Mouse (Mus musculus): Measurements from ENCODE around the gene Ppp1r13b. TPM values are rescaled to one million over a fixed set of nuclear protein-coding genes. Genes with fewer than 3 reads are reported as not detected.
A peak's percentile ranks its signal among the peaks of the same experiment; 100 is the strongest.

The Ppp1r13b gene
- polyA plus RNA-seq, 1 experiment from 2014 or later = 29.1 TPM

GRCm38 (mm10) chr12:111878213-111878612 lies 29.7 kb downstream of the Ppp1r13b start:
- H3K4me2 ChIP-seq (ENCODE audit: low read length) = no peak overlapping the region
- DNase-seq (ENCODE audit: low spot score) (peak; percentile 85), ATAC-seq (replicated peaks; ENCODE audit: low FRiP score, low TSS enrichment, low read depth) (peak; percentile 71)
- H3K9ac ChIP-seq (ENCODE audit: low read length) = no peak overlapping the region
- H3K36me3 ChIP-seq (ENCODE audit: control insufficient read depth, insufficient read depth, low read length) = no peaks in the 10 kb centered on the region
- no peaks in the 10 kb centered on the region for H3K27me3 ChIP-seq (replicated peaks; ENCODE audit: control insufficient read depth, insufficient read depth, low read length)
- no peaks in the 10 kb centered on the region for H3K9me3 ChIP-seq (ENCODE audit: control insufficient read depth, low read length)
- no peak overlapping the region for H3K27ac ChIP-seq (ENCODE audit: low read depth)
- WGBS = 18% methylated on average over 3 of the region's 3 CpGs
- no peak overlapping the region for H3K4me3 ChIP-seq (ENCODE audit: low read depth, low read length)
- peaks cover 4% of the 10 kb centered on the region for H3K4me1 ChIP-seq (replicated peaks; ENCODE audit: control insufficient read depth, insufficient read depth, low read length)

GRCm38 (mm10) chr12:111875499-111875898 lies 32.4 kb downstream of the Ppp1r13b start:
- Histone ChIP-seq H3K27ac (ENCODE audit: low read depth) (no peak overlapping the region), H3K36me3 (ENCODE audit: control insufficient read depth, insufficient read depth, low read length) (peaks cover 14% of the 10 kb centered on the region; the same call in 1 of the 2 replicates), H3K27me3 (replicated peaks; ENCODE audit: control insufficient read depth, insufficient read depth, low read length) (no peaks in the 10 kb centered on the region), H3K4me1 (replicated peaks; ENCODE audit: control insufficient read depth, insufficient read depth, low read length) (no peaks in the 10 kb centered on the region), H3K4me3 (ENCODE audit: low read depth, low read length) (no peak overlapping the region), H3K9ac (ENCODE audit: low read length) (no peak overlapping the region), H3K9me3 (ENCODE audit: control insufficient read depth, low read length) (no peaks in the 10 kb centered on the region), H3K4me2 (ENCODE audit: low read length) (no peak overlapping the region)
- no peak for ATAC-seq (replicated peaks; ENCODE audit: low FRiP score, low TSS enrichment, low read depth)
- DNase-seq (ENCODE audit: low spot score) = no peak
- WGBS = 85% methylated on average over 3 of the region's 3 CpGs

GRCm38 (mm10) chr12:111874601-111875140 lies 33.2 kb downstream of the Ppp1r13b start:
- Histone ChIP-seq H3K27me3 (replicated peaks; ENCODE audit: control insufficient read depth, insufficient read depth, low read length) (no peaks in the 10 kb centered on the region), H3K4me3 (ENCODE audit: low read depth, low read length) (no peak overlapping the region), H3K27ac (ENCODE audit: low read depth) (no peak overlapping the region), H3K9me3 (ENCODE audit: control insufficient read depth, low read length) (no peaks in the 10 kb centered on the region), H3K4me1 (replicated peaks; ENCODE audit: control insufficient read depth, insufficient read depth, low read length) (no peaks in the 10 kb centered on the region), H3K4me2 (ENCODE audit: low read length) (no peak overlapping the region), H3K9ac (ENCODE audit: low read length) (no peak overlapping the region), H3K36me3 (ENCODE audit: control insufficient read depth, insufficient read depth, low read length) (peaks cover 14% of the 10 kb centered on the region; the same call in 1 of the 2 replicates)
- 59% methylated on average over 1 of the region's 1 CpGs for WGBS
- DNase-seq (ENCODE audit: low spot score) = no peak
- no peak for ATAC-seq (replicated peaks; ENCODE audit: low FRiP score, low TSS enrichment, low read depth)

- Histone ChIP-seq H3K36me3 (ENCODE audit: control insufficient read depth, insufficient read depth, low read length) (peaks cover 21% of the 10 kb centered on the region), H3K9ac (ENCODE audit: low read length) (no peak overlapping the region), H3K27me3 (replicated peaks; ENCODE audit: control insufficient read depth, insufficient read depth, low read length) (no peaks in the 10 kb centered on the region), H3K27ac (ENCODE audit: low read depth) (no peak overlapping the region), H3K4me3 (ENCODE audit: low read depth, low read length) (no peak overlapping the region), H3K9me3 (ENCODE audit: control insufficient read depth, low read length) (no peaks in the 10 kb centered on the region), H3K4me1 (replicated peaks; ENCODE audit: control insufficient read depth, insufficient read depth, low read length) (no peaks in the 10 kb centered on the region), H3K4me2 (ENCODE audit: low read length) (no peak overlapping the region)
- ATAC-seq (replicated peaks; ENCODE audit: low FRiP score, low TSS enrichment, low read depth) (no peak), DNase-seq (ENCODE audit: low spot score) (no peak)
- 89% methylated on average over 5 of the region's 5 CpGs for WGBS
Measured at GRCm38 (mm10) chr12:111872079-111872478, 35.8 kb downstream of the Ppp1r13b start.

GRCm38 (mm10) chr12:111870811-111871210 lies 37.1 kb downstream of the Ppp1r13b start:
- no peak for DNase-seq (ENCODE audit: low spot score)
- Histone ChIP-seq H3K4me2 (ENCODE audit: low read length) (no peak overlapping the region), H3K4me1 (replicated peaks; ENCODE audit: control insufficient read depth, insufficient read depth, low read length) (no peaks in the 10 kb centered on the region), H3K36me3 (ENCODE audit: control insufficient read depth, insufficient read depth, low read length) (peaks cover 28% of the 10 kb centered on the region), H3K27ac (ENCODE audit: low read depth) (no peak overlapping the region), H3K9me3 (ENCODE audit: control insufficient read depth, low read length) (no peaks in the 10 kb centered on the region), H3K27me3 (replicated peaks; ENCODE audit: control insufficient read depth, insufficient read depth, low read length) (no peaks in the 10 kb centered on the region), H3K4me3 (ENCODE audit: low read depth, low read length) (no peak overlapping the region), H3K9ac (ENCODE audit: low read length) (no peak overlapping the region)
- no peak for ATAC-seq (replicated peaks; ENCODE audit: low FRiP score, low TSS enrichment, low read depth)
- 91% methylated on average over 7 of the region's 7 CpGs for whole genome bisulfite sequencing

GRCm38 (mm10) chr12:111869806-111870205 lies 38.1 kb downstream of the Ppp1r13b start:
- no peaks in the 10 kb centered on the region for H3K9me3 ChIP-seq (ENCODE audit: control insufficient read depth, low read length)
- H3K27me3 ChIP-seq (replicated peaks; ENCODE audit: control insufficient read depth, insufficient read depth, low read length) = no peaks in the 10 kb centered on the region
- H3K27ac ChIP-seq (ENCODE audit: low read depth) = no peak overlapping the region
- no peaks in the 10 kb centered on the region for H3K4me1 ChIP-seq (replicated peaks; ENCODE audit: control insufficient read depth, insufficient read depth, low read length)
- no peak overlapping the region for H3K4me2 ChIP-seq (ENCODE audit: low read length)
- 78% methylated on average over 1 of the region's 1 CpGs for WGBS
- DNase-seq (ENCODE audit: low spot score) (no peak), ATAC-seq (replicated peaks; ENCODE audit: low FRiP score, low TSS enrichment, low read depth) (no peak)
- H3K36me3 ChIP-seq (ENCODE audit: control insufficient read depth, insufficient read depth, low read length) = peaks cover 35% of the 10 kb centered on the region
- H3K9ac ChIP-seq (ENCODE audit: low read length) = no peak overlapping the region
- no peak overlapping the region for H3K4me3 ChIP-seq (ENCODE audit: low read depth, low read length)

GRCm38 (mm10) chr12:111864206-111864824 lies 43.6 kb downstream of the Ppp1r13b start:
- Histone ChIP-seq H3K36me3 (ENCODE audit: control insufficient read depth, insufficient read depth, low read length) (peaks cover 29% of the 10 kb centered on the region), H3K27me3 (replicated peaks; ENCODE audit: control insufficient read depth, insufficient read depth, low read length) (no peaks in the 10 kb centered on the region), H3K9ac (ENCODE audit: low read length) (no peak overlapping the region), H3K9me3 (ENCODE audit: control insufficient read depth, low read length) (no peaks in the 10 kb centered on the region), H3K27ac (ENCODE audit: low read depth) (no peak overlapping the region), H3K4me1 (replicated peaks; ENCODE audit: control insufficient read depth, insufficient read depth, low read length) (no peaks in the 10 kb centered on the region), H3K4me2 (ENCODE audit: low read length) (no peak overlapping the region), H3K4me3 (ENCODE audit: low read depth, low read length) (no peak overlapping the region)
- WGBS = 89% methylated on average over 4 of the region's 4 CpGs
- no peak for ATAC-seq (replicated peaks; ENCODE audit: low FRiP score, low TSS enrichment, low read depth)
- DNase-seq (ENCODE audit: low spot score) = no peak

- no peaks in the 10 kb centered on the region for H3K4me1 ChIP-seq (replicated peaks; ENCODE audit: control insufficient read depth, insufficient read depth, low read length)
- ATAC-seq (replicated peaks; ENCODE audit: low FRiP score, low TSS enrichment, low read depth) = no peak
- H3K9ac ChIP-seq (ENCODE audit: low read length) = no peak overlapping the region
- no peaks in the 10 kb centered on the region for H3K9me3 ChIP-seq (ENCODE audit: control insufficient read depth, low read length)
- H3K27ac ChIP-seq (ENCODE audit: low read depth) = no peak overlapping the region
- H3K36me3 ChIP-seq (ENCODE audit: control insufficient read depth, insufficient read depth, low read length) = no peaks in the 10 kb centered on the region
- H3K27me3 ChIP-seq (replicated peaks; ENCODE audit: control insufficient read depth, insufficient read depth, low read length) = no peaks in the 10 kb centered on the region
- DNase-seq (ENCODE audit: low spot score) = no peak
- 98% methylated on average over 2 of the region's 2 CpGs for WGBS
- H3K4me2 ChIP-seq (ENCODE audit: low read length) = no peak overlapping the region
- H3K4me3 ChIP-seq (ENCODE audit: low read depth, low read length) = no peak overlapping the region
Measured at GRCm38 (mm10) chr12:111855448-111855847, 52.5 kb downstream of the Ppp1r13b start.

- Histone ChIP-seq H3K9me3 (ENCODE audit: control insufficient read depth, low read length) (no peaks in the 10 kb centered on the region), H3K27me3 (replicated peaks; ENCODE audit: control insufficient read depth, insufficient read depth, low read length) (no peaks in the 10 kb centered on the region), H3K4me2 (ENCODE audit: low read length) (no peak overlapping the region), H3K36me3 (ENCODE audit: control insufficient read depth, insufficient read depth, low read length) (no peaks in the 10 kb centered on the region), H3K9ac (ENCODE audit: low read length) (no peak overlapping the region), H3K4me1 (replicated peaks; ENCODE audit: control insufficient read depth, insufficient read depth, low read length) (no peaks in the 10 kb centered on the region), H3K4me3 (ENCODE audit: low read depth, low read length) (no peak overlapping the region), H3K27ac (ENCODE audit: low read depth) (no peak overlapping the region)
- WGBS = 74% methylated on average over 4 of the region's 4 CpGs
- DNase-seq (ENCODE audit: low spot score) (no peak), ATAC-seq (replicated peaks; ENCODE audit: low FRiP score, low TSS enrichment, low read depth) (no peak)
Measured at GRCm38 (mm10) chr12:111853546-111853945, 54.4 kb downstream of the Ppp1r13b start.

Data from intestine, embryonic 14.5 days (tissue).